Mouse (Mus musculus): ENCODE measurements around the gene Zfp12. TPM values are rescaled to one million over a fixed set of nuclear protein-coding genes. Genes with fewer than 3 reads are reported as not detected.

The Zfp12 gene
- total and polyA plus RNA-seq, 3 experiments, result 12.8 to 18.8 (median 13.1) TPM

DNA sequence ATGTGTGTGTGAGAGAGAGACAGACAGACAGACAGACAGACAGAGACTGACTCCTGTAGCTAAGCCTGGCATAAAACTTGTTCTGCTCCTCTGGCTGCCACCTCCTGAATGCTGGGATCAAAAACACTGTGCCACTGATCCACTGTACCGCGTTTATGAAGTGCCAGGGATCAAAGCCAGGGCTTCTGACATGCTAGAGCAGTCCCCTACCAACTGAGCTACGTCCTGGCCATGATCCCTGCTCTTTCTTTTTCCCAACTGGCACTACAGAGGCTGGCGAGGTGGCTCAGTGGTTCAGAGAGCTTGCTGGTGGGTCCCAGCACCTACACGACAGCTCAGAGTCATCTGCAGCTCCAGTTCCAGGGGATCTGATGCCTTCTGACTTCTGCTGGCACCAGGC is 40.8 kb downstream of the Zfp12 start:
- no peak for TF ChIP-seq EP300 (IDR thresholded peaks at IDR 0.05; ENCODE audit: low read length)
- TF ChIP-seq ZMIZ1 (IDR thresholded peaks at IDR 0.05; ENCODE audit: low read depth, low read length), result no peak
- TF ChIP-seq E2F4 (IDR thresholded peaks at IDR 0.05; ENCODE audit: insufficient replicate concordance, low read depth, low read length), result no peak
- TF ChIP-seq ELF1 (IDR thresholded peaks at IDR 0.05; ENCODE audit: low read depth, low read length), result no peak
- TF ChIP-seq JUND (conservative IDR thresholded peaks at IDR 0.05; ENCODE audit: low read depth, low read length), result no peak
- no peak for TF ChIP-seq SMC3 (IDR thresholded peaks at IDR 0.05; ENCODE audit: low read depth, low read length)
- TF ChIP-seq BHLHE40 (IDR thresholded peaks at IDR 0.05; ENCODE audit: low read depth, low read length), result no peak
- no peak for TF ChIP-seq CHD2 (IDR thresholded peaks at IDR 0.05; ENCODE audit: low read length)
- no peak for TF ChIP-seq TCF12 (IDR thresholded peaks at IDR 0.05; ENCODE audit: low read depth, low read length)
- no peak for TF ChIP-seq PAX5 (IDR thresholded peaks at IDR 0.05; ENCODE audit: low read length)
- no peak for TF ChIP-seq USF2 (conservative IDR thresholded peaks at IDR 0.05; ENCODE audit: low read depth, low read length)
- no peak for TF ChIP-seq ZNF384 (IDR thresholded peaks at IDR 0.05; ENCODE audit: low read depth, low read length)
- Histone ChIP-seq H3K27me3 (replicated peaks) (no peaks in the 10 kb centered on the region), H3K27ac (ENCODE audit: insufficient read depth, low read depth) (no peak overlapping the region), H3K4me2 (ENCODE audit: insufficient read depth, low read depth, poor library complexity, severe bottlenecking) (no peak overlapping the region), H3K4me3 (replicated peaks in 1 of 3; ENCODE audit: low read depth in 2 of 3, low read length in 2 of 3, poor library complexity in 1 of 3) (no peak overlapping the region), H3K9ac (ENCODE audit: insufficient read depth, low read depth) (no peak overlapping the region), H3K79me2 (replicated peaks; ENCODE audit: control insufficient read depth, extremely low read depth, insufficient read depth, poor library complexity, severe bottlenecking) (no peaks in the 10 kb centered on the region), H3K36me3 (replicated peaks in 1 of 2; ENCODE audit: control insufficient read depth in 1 of 2, insufficient read depth in 1 of 2, low read length in 1 of 2) (peaks cover 0 to 12% of the 10 kb centered on the region in 2 experiments), H3K4me1 (ENCODE audit: control insufficient read depth in 1 of 2, insufficient read depth in 2 of 2) (peaks cover 15 to 27% of the 10 kb centered on the region in 2 experiments), H3K9me3 (replicated peaks; ENCODE audit: low read length) (no peaks in the 10 kb centered on the region)
- in situ Hi-C loops (cut with MboI; ENCODE audit: low pct_ligation_motif_present, low pct_unique_long_range_greater_than_20kb, low sequenced_read_pairs), result loop anchor here (25.0 kb wide), 1 partner anchor 338 kb away; no protein-coding TSS in a partner anchor
- dilution Hi-C loops (cut with MboI; ENCODE audit: extremely low pct_ligation_motif_present, extremely low pct_unique_long_range_greater_than_20kb, low sequenced_read_pairs), result no loop called here
- no peak for DNase-seq (ENCODE audit: extremely low read depth)

- no peak overlapping the region for H3K9ac ChIP-seq (ENCODE audit: insufficient read depth, low read depth)
- peaks cover 9 to 25% of the 10 kb centered on the region in 2 experiments for H3K4me1 ChIP-seq (ENCODE audit: control insufficient read depth in 1 of 2, insufficient read depth in 2 of 2)
- H3K9me3 ChIP-seq (replicated peaks; ENCODE audit: low read length), result no peaks in the 10 kb centered on the region
- no peaks in the 10 kb centered on the region for H3K36me3 ChIP-seq (replicated peaks in 1 of 2; ENCODE audit: control insufficient read depth in 1 of 2, insufficient read depth in 1 of 2, low read length in 1 of 2)
- in situ Hi-C loops (cut with MboI; ENCODE audit: low pct_ligation_motif_present, low pct_unique_long_range_greater_than_20kb, low sequenced_read_pairs) (loop anchor here (25.0 kb wide), 1 partner anchor 342 kb away; no protein-coding TSS in a partner anchor), dilution Hi-C loops (cut with MboI; ENCODE audit: extremely low pct_ligation_motif_present, extremely low pct_unique_long_range_greater_than_20kb, low sequenced_read_pairs) (no loop called here)
- H3K27ac ChIP-seq (ENCODE audit: insufficient read depth, low read depth), result no peak overlapping the region
- peak; percentile 40 for DNase-seq (ENCODE audit: extremely low read depth)
- no peak overlapping the region for H3K4me2 ChIP-seq (ENCODE audit: insufficient read depth, low read depth, poor library complexity, severe bottlenecking)
- no peaks in the 10 kb centered on the region for H3K27me3 ChIP-seq (replicated peaks)
- TF ChIP-seq ETS1 (conservative IDR thresholded peaks at IDR 0.05; ENCODE audit: low read depth, low read length) (no peak), BHLHE40 (IDR thresholded peaks at IDR 0.05; ENCODE audit: low read depth, low read length) (peak; percentile 33; the same call in 1 of the 2 replicates), ZC3H11A (IDR thresholded peaks at IDR 0.05; ENCODE audit: low read depth, low read length) (no peak), MEF2A (IDR thresholded peaks at IDR 0.05; ENCODE audit: borderline replicate concordance, low read depth, low read length) (no peak)
- no peaks in the 10 kb centered on the region for H3K79me2 ChIP-seq (replicated peaks; ENCODE audit: control insufficient read depth, extremely low read depth, insufficient read depth, poor library complexity, severe bottlenecking)
- no peak overlapping the region for H3K4me3 ChIP-seq (replicated peaks in 1 of 3; ENCODE audit: low read depth in 2 of 3, low read length in 2 of 3, poor library complexity in 1 of 3)
These were observed 44.3 kb downstream of the Zfp12 start for GRCm38 (mm10) chr5:143279247-143279646.
